Mouse (Mus musculus): ENCODE measurements around the gene Abhd5. TPM values are rescaled to one million over a fixed set of nuclear protein-coding genes. Genes with fewer than 3 reads are reported as not detected.
"Not testable (repeated sequence)": the region's sequence is repeated elsewhere in the genome, so short reads cannot be mapped to it uniquely, and the experiment has no call there.

The Abhd5 gene
- polyA plus RNA-seq (2014; fragmentation: Nextera tagmentation; extraction: Ambion mirVana) = 25.6 and 25.9 TPM in 2 replicates

DNA sequence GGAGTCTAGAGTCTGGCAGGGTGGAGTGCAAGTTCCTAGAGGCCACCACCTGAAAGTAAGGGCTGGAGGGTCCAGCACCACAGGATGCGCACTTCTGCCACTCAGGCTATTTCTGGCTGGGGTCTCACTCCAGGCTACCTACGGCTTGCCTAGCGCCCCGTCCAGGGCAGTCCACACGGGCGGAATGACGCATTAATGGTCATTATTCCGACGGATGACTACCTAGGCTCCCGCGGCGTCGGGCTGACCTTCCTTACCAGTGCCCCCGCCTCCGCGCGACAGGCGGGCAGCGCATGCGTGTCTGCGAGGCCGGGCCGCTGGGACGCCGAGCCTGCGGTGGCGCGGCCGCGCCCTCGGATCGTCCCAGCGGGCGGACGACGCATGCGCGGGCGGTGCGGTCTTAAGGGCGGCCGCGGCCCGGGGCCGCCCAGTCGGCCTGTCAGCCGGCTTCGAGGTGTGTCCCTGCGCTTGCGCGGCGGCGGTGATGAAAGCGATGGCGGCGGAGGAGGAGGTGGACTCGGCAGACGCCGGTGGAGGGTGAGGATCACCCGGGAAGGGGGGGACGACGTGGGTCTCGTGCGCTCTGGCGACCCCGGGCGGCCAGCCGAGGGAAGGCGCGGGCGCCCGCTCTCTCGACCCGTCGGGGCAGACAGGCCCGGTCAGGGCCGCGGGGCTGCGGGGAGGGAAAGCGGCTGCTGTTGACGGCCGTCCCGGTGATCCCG is at the start of gene Abhd5:
Gene Abhd5, plus strand, starts transcription at position 306 of the 722 bp plus-strand sequence.
- peak; percentile 97 for ATAC-seq (ENCODE audit: insufficient read depth)

DNA sequence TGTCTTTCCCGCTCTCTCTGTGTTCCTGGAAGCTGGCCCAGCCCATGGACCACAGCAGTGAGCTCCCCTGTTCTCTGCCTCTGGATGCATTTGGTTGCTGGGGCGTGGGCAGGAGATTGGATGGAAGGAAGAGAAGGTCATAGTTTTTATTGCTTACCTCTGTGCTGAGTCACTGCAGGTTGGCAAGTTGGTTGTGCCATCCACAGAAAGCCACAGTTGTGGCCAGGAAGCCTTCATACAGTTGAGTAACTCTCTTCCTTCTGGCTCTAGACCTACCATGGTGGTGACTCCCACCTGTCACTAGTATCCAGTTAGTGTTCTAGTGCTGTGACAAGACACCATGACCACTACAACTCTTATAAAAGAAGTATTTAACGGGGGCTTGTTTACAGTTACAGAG is 46.1 kb upstream of the Abhd5 start:
- no peak for DNase-seq
- Histone ChIP-seq H3K9ac (no peak overlapping the region), H3K36me3 (ENCODE audit: insufficient read depth) (no peaks in the 10 kb centered on the region), H3K4me3 (ENCODE audit: low read depth, low read length) (no peak overlapping the region), H3K27me3 (ENCODE audit: insufficient read depth, low read length) (no peaks in the 10 kb centered on the region), H3K4me1 (ENCODE audit: insufficient read depth) (0 out of 2 replicates have a peak, but pooled peaks cover 7% of the 10 kb centered on the region), H3K9me3 (ENCODE audit: low read depth, low read length) (no peaks in the 10 kb centered on the region), H3K27ac (ENCODE audit: low read depth) (no peak overlapping the region), H3K4me2 (no peak overlapping the region)
- ATAC-seq (ENCODE audit: insufficient read depth) = no peak
- WGBS = 75% methylated on average over 3 of the region's 3 CpGs
- TF ChIP-seq CTCF (IDR thresholded peaks at IDR 0.05; ENCODE audit: low read depth) = no peak

More for the DNA sequence above, at the start of gene Abhd5:
- peak within 1 kb of the TSS; percentile 71 for H3K4me2 ChIP-seq
- no peaks in the 10 kb centered on the region for H3K36me3 ChIP-seq (ENCODE audit: insufficient read depth)
- peak within 1 kb of the TSS; percentile 75 for H3K4me3 ChIP-seq (ENCODE audit: low read depth, low read length)
- H3K27me3 ChIP-seq (ENCODE audit: insufficient read depth, low read length) = no peaks in the 10 kb centered on the region
- peak; percentile 38; the same call in 1 of the 2 replicates for TF ChIP-seq CTCF (IDR thresholded peaks at IDR 0.05; ENCODE audit: low read depth)
- peak; percentile 97 for DNase-seq
- H3K9ac ChIP-seq = peak within 1 kb of the TSS; percentile 82
- H3K27ac ChIP-seq (ENCODE audit: low read depth) = peak within 1 kb of the TSS; percentile 24; the same call in 1 of the 2 replicates
- no peaks in the 10 kb centered on the region for H3K4me1 ChIP-seq (ENCODE audit: insufficient read depth)
- no peaks in the 10 kb centered on the region for H3K9me3 ChIP-seq (ENCODE audit: low read depth, low read length)
- under 1% methylated on average over 81 of the region's 84 CpGs for WGBS

DNA sequence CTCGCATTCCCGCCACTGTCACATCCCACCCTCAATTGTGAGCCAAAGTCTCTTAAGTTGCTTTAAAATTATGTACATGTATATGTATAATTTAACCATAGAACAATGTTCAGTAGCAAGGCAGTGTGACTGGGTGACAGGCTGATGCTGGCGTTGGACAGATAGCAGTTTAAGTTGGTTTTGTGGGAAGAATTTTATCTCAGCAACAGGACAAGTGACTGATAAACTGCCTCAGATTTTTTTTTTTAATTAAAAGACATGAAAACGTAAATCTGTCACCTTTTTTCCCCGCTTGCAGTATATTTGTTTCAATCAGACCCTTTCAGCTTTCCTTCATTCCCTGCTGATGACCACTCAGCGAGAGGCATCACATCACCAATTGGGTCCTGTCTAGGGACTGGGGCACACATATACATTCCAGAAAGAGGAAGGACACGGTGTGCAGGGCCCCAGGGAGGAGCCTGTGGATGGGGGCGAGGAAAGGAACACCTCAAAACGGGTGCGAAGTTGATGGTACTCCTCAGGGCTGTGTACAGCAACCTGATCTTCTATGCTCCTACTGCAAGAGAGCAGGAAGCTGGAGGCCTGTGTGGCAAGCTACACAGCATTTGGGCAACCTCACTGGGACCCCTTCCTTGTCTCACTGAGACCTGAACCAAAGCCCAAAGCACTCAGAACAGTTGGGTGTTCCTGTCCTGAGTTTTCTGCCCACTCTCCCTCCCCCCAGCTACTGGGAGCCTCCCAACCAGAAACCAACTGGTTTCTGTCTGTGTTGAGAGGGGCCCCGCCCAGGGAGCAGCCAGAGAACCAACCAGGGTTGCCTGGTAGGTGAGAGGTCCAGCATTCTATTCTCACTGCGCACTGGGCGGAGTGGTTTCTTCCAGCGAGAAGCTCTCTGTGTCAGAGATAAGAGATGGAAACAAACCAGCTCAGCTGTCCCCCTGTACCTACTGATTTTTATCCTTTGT is 42.1 kb upstream of the Abhd5 start:
- 45% methylated on average over 14 of the region's 14 CpGs for WGBS
- Histone ChIP-seq H3K9me3 (ENCODE audit: low read depth, low read length) (no peaks in the 10 kb centered on the region), H3K4me2 (no peak overlapping the region), H3K9ac (no peak overlapping the region; the same call in 1 of the 2 replicates), H3K36me3 (ENCODE audit: insufficient read depth) (no peaks in the 10 kb centered on the region), H3K27me3 (ENCODE audit: insufficient read depth, low read length) (no peaks in the 10 kb centered on the region), H3K4me1 (ENCODE audit: insufficient read depth) (0 out of 2 replicates have a peak, but pooled peaks cover 12% of the 10 kb centered on the region), H3K4me3 (ENCODE audit: low read depth, low read length) (no peak overlapping the region), H3K27ac (ENCODE audit: low read depth) (no peak overlapping the region)
- DNase-seq = no peak
- no peak; the same call in 1 of the 2 replicates for ATAC-seq (ENCODE audit: insufficient read depth)
- no peak for TF ChIP-seq CTCF (IDR thresholded peaks at IDR 0.05; ENCODE audit: low read depth)

DNA sequence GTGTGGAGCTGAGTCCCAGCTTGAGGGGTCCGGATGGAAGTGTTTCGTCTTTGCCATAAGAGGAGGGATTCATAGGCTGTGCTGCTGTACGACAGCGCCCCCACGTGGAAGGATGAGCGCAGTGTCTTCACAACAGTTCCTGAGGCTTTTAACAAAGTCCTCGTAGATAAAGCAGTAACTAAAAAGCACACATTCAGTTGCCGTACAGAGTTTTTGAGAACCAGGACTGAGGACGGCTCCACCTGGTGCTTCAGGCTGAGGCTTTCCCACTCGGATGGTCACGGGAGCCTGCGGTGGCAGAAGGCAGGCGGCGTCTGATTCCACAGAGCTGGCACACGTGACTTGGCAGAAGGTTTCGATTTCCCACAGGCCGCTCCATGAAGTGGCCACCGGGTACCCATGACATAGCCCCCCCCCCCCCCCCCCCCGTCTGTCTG is 40.8 kb upstream of the Abhd5 start:
- peak; percentile 98 for TF ChIP-seq CTCF (IDR thresholded peaks at IDR 0.05; ENCODE audit: low read depth)
- Histone ChIP-seq H3K4me1 (ENCODE audit: insufficient read depth) (0 out of 2 replicates have a peak, but pooled peaks cover 12% of the 10 kb centered on the region), H3K36me3 (ENCODE audit: insufficient read depth) (no peaks in the 10 kb centered on the region), H3K9me3 (ENCODE audit: low read depth, low read length) (no peaks in the 10 kb centered on the region), H3K4me3 (ENCODE audit: low read depth, low read length) (peak overlapping the region; percentile 42), H3K27me3 (ENCODE audit: insufficient read depth, low read length) (no peaks in the 10 kb centered on the region), H3K9ac (peak overlapping the region; percentile 55), H3K4me2 (peak overlapping the region; percentile 60), H3K27ac (ENCODE audit: low read depth) (peak overlapping the region; percentile 59; the same call in 1 of the 2 replicates)
- peak; percentile 94 for ATAC-seq (ENCODE audit: insufficient read depth)
- 2% methylated on average over 18 of the region's 19 CpGs for WGBS
- peak; percentile 96 for DNase-seq

DNA sequence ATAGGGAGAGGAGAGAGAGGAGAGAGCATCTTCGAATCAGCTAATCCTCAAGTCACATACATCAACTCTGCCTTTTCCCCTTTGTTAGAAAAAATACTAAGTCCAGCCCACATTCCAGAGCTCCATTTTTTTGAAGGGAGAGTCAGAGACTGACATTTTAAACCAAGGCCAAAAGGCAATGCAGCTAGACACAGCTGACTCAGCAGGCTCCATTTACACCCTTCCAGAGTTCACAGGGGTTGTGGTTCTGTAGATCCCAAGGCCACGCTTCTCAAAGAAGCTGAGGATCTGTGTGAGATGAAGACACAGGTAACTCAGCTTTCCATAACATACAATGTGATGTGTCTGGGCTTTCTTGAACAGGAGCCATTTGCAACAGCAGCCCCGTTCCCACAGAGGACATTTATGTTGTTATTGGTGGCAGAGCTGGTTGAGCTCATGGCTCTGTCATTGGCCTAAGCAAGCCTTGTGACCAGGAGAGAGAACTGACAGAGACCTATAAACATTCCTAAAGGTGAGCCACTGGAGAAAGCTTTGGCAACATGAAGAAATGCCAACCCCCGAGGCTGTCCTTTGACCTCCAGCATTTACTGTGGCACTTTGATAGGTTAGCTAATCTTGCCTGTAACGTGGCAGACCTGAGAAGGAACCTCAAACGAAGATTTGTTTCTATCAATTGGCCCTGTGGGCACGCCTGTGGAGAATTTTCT is 40.2 kb upstream of the Abhd5 start:
- H3K4me1 ChIP-seq (ENCODE audit: insufficient read depth) = 0 out of 2 replicates have a peak, but pooled peaks cover 12% of the 10 kb centered on the region
- no peak for TF ChIP-seq CTCF (IDR thresholded peaks at IDR 0.05; ENCODE audit: low read depth)
- H3K27ac ChIP-seq (ENCODE audit: low read depth) = peak overlapping the region; percentile 59; the same call in 1 of the 2 replicates
- H3K4me2 ChIP-seq = peak overlapping the region; percentile 60
- no peaks in the 10 kb centered on the region for H3K27me3 ChIP-seq (ENCODE audit: insufficient read depth, low read length)
- ATAC-seq (ENCODE audit: insufficient read depth) (peak; percentile 36; the same call in 1 of the 2 replicates), DNase-seq (no peak)
- 62% methylated on average over 7 of the region's 7 CpGs for WGBS
- peak overlapping the region; percentile 55 for H3K9ac ChIP-seq
- no peaks in the 10 kb centered on the region for H3K9me3 ChIP-seq (ENCODE audit: low read depth, low read length)
- H3K4me3 ChIP-seq (ENCODE audit: low read depth, low read length) = peak overlapping the region; percentile 42
- H3K36me3 ChIP-seq (ENCODE audit: insufficient read depth) = no peaks in the 10 kb centered on the region

DNA sequence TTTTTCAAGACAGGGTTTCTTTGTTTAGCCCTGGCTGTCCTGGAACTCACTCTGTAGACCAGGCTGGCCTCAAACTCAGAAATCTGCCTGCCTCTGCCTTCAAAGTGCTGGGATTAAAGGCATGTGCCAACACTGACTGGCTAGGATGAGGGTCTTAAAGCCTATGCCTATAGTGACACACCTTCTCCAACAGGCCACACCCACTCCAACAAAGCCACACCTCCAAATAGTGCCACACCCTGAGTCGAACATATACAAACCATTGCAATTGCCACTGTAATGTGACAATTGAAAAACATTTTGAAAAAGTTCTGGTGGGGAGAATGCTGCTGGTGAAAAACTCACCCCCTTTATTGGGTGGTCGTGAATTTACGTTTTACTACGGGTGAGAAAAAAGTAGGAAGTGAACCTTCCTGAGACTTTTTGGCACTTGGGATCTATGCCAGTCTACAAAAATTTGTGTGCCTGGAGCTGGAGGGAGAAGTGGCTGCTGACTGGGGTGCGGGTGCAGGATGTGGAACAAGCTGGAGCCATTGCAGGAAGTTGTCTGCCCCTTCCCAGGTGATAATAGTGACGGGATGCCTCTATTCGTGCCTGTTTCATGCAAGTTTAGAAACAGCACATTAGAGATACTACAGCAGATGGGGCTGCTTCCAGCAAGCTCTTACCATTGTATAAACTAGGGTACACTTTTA is 39.0 kb upstream of the Abhd5 start:
- no peaks in the 10 kb centered on the region for H3K9me3 ChIP-seq (ENCODE audit: low read depth, low read length)
- H3K36me3 ChIP-seq (ENCODE audit: insufficient read depth) = no peaks in the 10 kb centered on the region
- DNase-seq (no peak), ATAC-seq (ENCODE audit: insufficient read depth) (no peak)
- 0 out of 2 replicates have a peak, but pooled peaks cover 12% of the 10 kb centered on the region for H3K4me1 ChIP-seq (ENCODE audit: insufficient read depth)
- TF ChIP-seq CTCF (IDR thresholded peaks at IDR 0.05; ENCODE audit: low read depth) = no peak
- WGBS = 77% methylated on average over 7 of the region's 7 CpGs
- H3K9ac ChIP-seq = no peak overlapping the region
- H3K27me3 ChIP-seq (ENCODE audit: insufficient read depth, low read length) = no peaks in the 10 kb centered on the region
- H3K4me3 ChIP-seq (ENCODE audit: low read depth, low read length) = no peak overlapping the region
- no peak overlapping the region for H3K4me2 ChIP-seq
- H3K27ac ChIP-seq (ENCODE audit: low read depth) = no peak overlapping the region

DNA sequence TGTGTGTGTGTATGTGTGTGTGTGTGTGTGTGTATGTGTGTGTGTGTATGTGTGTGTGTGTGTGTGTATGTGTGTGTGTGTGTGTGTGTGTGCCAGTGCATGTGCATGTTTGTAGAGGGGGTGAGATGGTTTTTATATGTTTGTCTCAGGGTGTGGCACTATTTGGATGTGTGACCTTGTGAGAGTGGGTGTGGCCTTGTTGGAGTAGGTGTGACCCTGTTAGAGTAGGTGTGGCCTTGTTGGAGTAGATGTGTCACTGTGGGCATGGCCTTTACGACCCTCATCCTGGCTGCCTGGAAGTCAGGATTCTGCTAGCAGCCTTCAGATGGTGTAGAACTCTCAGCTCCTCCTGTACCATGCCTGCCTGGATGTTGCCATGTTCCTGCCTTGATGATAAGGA is 38.3 kb upstream of the Abhd5 start:
- not testable (repeated sequence) for H3K27me3 ChIP-seq (ENCODE audit: insufficient read depth, low read length); H3K9ac ChIP-seq; H3K4me2 ChIP-seq; H3K9me3 ChIP-seq (ENCODE audit: low read depth, low read length); H3K27ac ChIP-seq (ENCODE audit: low read depth); DNase-seq; H3K36me3 ChIP-seq (ENCODE audit: insufficient read depth); ATAC-seq (ENCODE audit: insufficient read depth); H3K4me3 ChIP-seq (ENCODE audit: low read depth, low read length)
- 53% methylated on average over 1 of the region's 1 CpGs for WGBS
- H3K4me1 ChIP-seq (ENCODE audit: insufficient read depth) = 0 out of 2 replicates have a peak, but pooled peaks cover 12% of the 10 kb centered on the region
